Mouse (Mus musculus) liver, embryonic 16.5 days (tissue): ENCODE measurements at regions not wholly inside any gene's neighbourhood (a gene's known extent, or its start where the extent isn't known, plus 50 kb on each side); places are given as distances from the start of the nearest gene placed in this dataset.
A peak's percentile ranks its signal among the peaks of the same experiment; 100 is the strongest.

ENCODE experiments used
- ATAC-seq: fragments of 200-750 bp; cut with Nextera tagmentation; 2 replicates; pipeline ENCODE4 v1.8.0; 2017; ENCODE audit warnings: low read depth, mild to moderate bottlenecking, moderate number of reproducible peaks, moderate library complexity
- H3K27ac ChIP-seq: fragments of 300-500 bp; sonication (generic); 2 replicates; pipeline ENCODE4 v1.5.1; 2014; ENCODE audit warnings: mild to moderate bottlenecking, low read length
- H3K27me3 ChIP-seq: fragments of 300-500 bp; sonication (generic); 2 replicates; pipeline ENCODE4 v1.6.1; 2014; ENCODE audit warnings: low read depth, low read length, mixed read lengths; ENCODE audit not compliant: control insufficient read depth, insufficient read depth
- H3K36me3 ChIP-seq: fragments of 300-500 bp; sonication (generic); 2 replicates; pipeline ENCODE4 v1.6.1; 2014; ENCODE audit warnings: mild to moderate bottlenecking; ENCODE audit not compliant: control insufficient read depth, insufficient read depth
- H3K4me1 ChIP-seq: fragments of 300-500 bp; sonication (generic); 2 replicates; pipeline ENCODE4 v1.6.1; 2014; ENCODE audit warnings: low read depth, low read length, mixed read lengths; ENCODE audit not compliant: control insufficient read depth
- H3K4me2 ChIP-seq: fragments of 300-500 bp; sonication (generic); 2 replicates; pipeline ENCODE4 v1.6.1; 2014; ENCODE audit warnings: low read depth, low read length, mixed read lengths
- H3K4me3 ChIP-seq: fragments of 300-500 bp; sonication (generic); 2 replicates; pipeline ENCODE4 v1.5.1; 2014; ENCODE audit warnings: low read depth, mild to moderate bottlenecking, low read length
- H3K9ac ChIP-seq: fragments of 300-500 bp; sonication (generic); 2 replicates; pipeline ENCODE4 v1.6.1; 2014; ENCODE audit warnings: low read depth, low read length
- H3K9me3 ChIP-seq: fragments of 300-500 bp; sonication (generic); replicated peaks from 2 replicates; pipeline ENCODE4 v1.6.1; 2016; ENCODE audit warnings: low read length; ENCODE audit not compliant: control insufficient read depth
- WGBS: fragments of 180-500 bp; shearing (Covaris S2); extraction: QIAGEN DNeasy Blood & Tissue Kit; methylation state at CpG from one replicate; pipeline ENCODE4 v1.1.7; 2014; ENCODE audit not compliant: insufficient replicate concordance; 5-methylcytosine and 5-hydroxymethylcytosine counted together

GRCm38 (mm10) chr1:92776353-92776752 is 55.1 kb upstream of the Gpc1 start:
- Histone ChIP-seq H3K9ac (no peak overlapping the region), H3K4me3 (no peak overlapping the region), H3K9me3 (no peaks in the 10 kb centered on the region), H3K27ac (no peak overlapping the region), H3K4me1 (no peaks in the 10 kb centered on the region), H3K4me2 (no peak overlapping the region), H3K36me3 (no peaks in the 10 kb centered on the region), H3K27me3 (no peaks in the 10 kb centered on the region)
- 59% methylated on average over 4 of the region's 4 CpGs for WGBS
- no peak for ATAC-seq

GRCm38 (mm10) chr1:92775908-92776307 is 55.5 kb upstream of the Gpc1 start:
- H3K4me1 ChIP-seq: no peaks in the 10 kb centered on the region
- no peaks in the 10 kb centered on the region for H3K36me3 ChIP-seq
- no peak overlapping the region for H3K27ac ChIP-seq
- no peaks in the 10 kb centered on the region for H3K9me3 ChIP-seq
- ATAC-seq: no peak
- 54% methylated on average over 3 of the region's 3 CpGs for WGBS
- H3K4me3 ChIP-seq: no peak overlapping the region
- no peak overlapping the region for H3K4me2 ChIP-seq
- H3K9ac ChIP-seq: no peak overlapping the region
- H3K27me3 ChIP-seq: no peaks in the 10 kb centered on the region

GRCm38 (mm10) chr1:92774743-92775692 is 56.4 kb upstream of the Gpc1 start:
- Histone ChIP-seq H3K27ac (0 out of 2 replicates have a peak overlapping the region, but pooled peaks have one; percentile 27), H3K4me1 (no peaks in the 10 kb centered on the region), H3K9me3 (no peaks in the 10 kb centered on the region), H3K27me3 (no peaks in the 10 kb centered on the region), H3K36me3 (no peaks in the 10 kb centered on the region), H3K4me2 (peak overlapping the region; percentile 47), H3K9ac (peak overlapping the region; percentile 33; the same call in 1 of the 2 replicates), H3K4me3 (peak overlapping the region; percentile 35)
- WGBS: 12% methylated on average over 16 of the region's 16 CpGs
- no peak for ATAC-seq

- 32% methylated on average over 3 of the region's 3 CpGs for WGBS
Measured at GRCm38 (mm10) chr1:92774006-92774405, 57.4 kb upstream of the Gpc1 start.

GRCm38 (mm10) chr1:92772784-92773113 is 58.7 kb upstream of the Gpc1 start:
- no peak overlapping the region for H3K4me2 ChIP-seq
- H3K4me1 ChIP-seq: no peaks in the 10 kb centered on the region
- WGBS: 64% methylated on average over 10 of the region's 10 CpGs
- H3K9ac ChIP-seq: no peak overlapping the region
- H3K9me3 ChIP-seq: no peaks in the 10 kb centered on the region
- H3K4me3 ChIP-seq: no peak overlapping the region
- no peak for ATAC-seq
- no peaks in the 10 kb centered on the region for H3K36me3 ChIP-seq
- no peaks in the 10 kb centered on the region for H3K27me3 ChIP-seq
- no peak overlapping the region for H3K27ac ChIP-seq

More at GRCm38 (mm10) chr1:92774006-92774405, 57.4 kb upstream of the Gpc1 start:
- H3K36me3 ChIP-seq: no peaks in the 10 kb centered on the region
- no peak overlapping the region for H3K9ac ChIP-seq
- no peaks in the 10 kb centered on the region for H3K9me3 ChIP-seq
- no peak overlapping the region for H3K4me3 ChIP-seq
- H3K27me3 ChIP-seq: no peaks in the 10 kb centered on the region
- no peaks in the 10 kb centered on the region for H3K4me1 ChIP-seq
- H3K4me2 ChIP-seq: 0 out of 2 replicates have a peak overlapping the region, but pooled peaks have one; percentile 47
- ATAC-seq: no peak
- H3K27ac ChIP-seq: no peak overlapping the region

- H3K4me3 ChIP-seq: no peak overlapping the region
- H3K9me3 ChIP-seq: no peaks in the 10 kb centered on the region
- H3K9ac ChIP-seq: no peak overlapping the region
- H3K4me2 ChIP-seq: no peak overlapping the region
- no peak overlapping the region for H3K27ac ChIP-seq
- no peaks in the 10 kb centered on the region for H3K4me1 ChIP-seq
- ATAC-seq: no peak
- H3K27me3 ChIP-seq: no peaks in the 10 kb centered on the region
- 51% methylated on average over 9 of the region's 9 CpGs for WGBS
- H3K36me3 ChIP-seq: no peaks in the 10 kb centered on the region
Measured at GRCm38 (mm10) chr1:92772101-92772783, 59.2 kb upstream of the Gpc1 start.

GRCm38 (mm10) chr1:92769696-92770095 is 61.7 kb upstream of the Gpc1 start:
- Histone ChIP-seq H3K27ac (no peak overlapping the region), H3K4me2 (no peak overlapping the region), H3K27me3 (no peaks in the 10 kb centered on the region), H3K9ac (no peak overlapping the region), H3K4me3 (no peak overlapping the region), H3K9me3 (no peaks in the 10 kb centered on the region), H3K36me3 (no peaks in the 10 kb centered on the region), H3K4me1 (no peaks in the 10 kb centered on the region)
- ATAC-seq: no peak
- 43% methylated on average over 7 of the region's 7 CpGs for WGBS

GRCm38 (mm10) chr1:92769156-92769555 is 62.3 kb upstream of the Gpc1 start:
- 50% methylated on average over 4 of the region's 4 CpGs for WGBS
- no peak for ATAC-seq
- Histone ChIP-seq H3K9ac (no peak overlapping the region), H3K4me3 (no peak overlapping the region), H3K27ac (no peak overlapping the region), H3K27me3 (no peaks in the 10 kb centered on the region), H3K36me3 (no peaks in the 10 kb centered on the region), H3K4me1 (no peaks in the 10 kb centered on the region), H3K9me3 (no peaks in the 10 kb centered on the region), H3K4me2 (no peak overlapping the region)

- Histone ChIP-seq H3K36me3 (no peaks in the 10 kb centered on the region), H3K27me3 (no peaks in the 10 kb centered on the region), H3K4me2 (no peak overlapping the region), H3K27ac (no peak overlapping the region), H3K4me1 (no peaks in the 10 kb centered on the region), H3K4me3 (no peak overlapping the region), H3K9ac (no peak overlapping the region), H3K9me3 (no peaks in the 10 kb centered on the region)
- no peak for ATAC-seq
- 61% methylated on average over 7 of the region's 7 CpGs for whole genome bisulfite sequencing
Measured at GRCm38 (mm10) chr1:92766496-92766895, 64.9 kb upstream of the Gpc1 start.
